Mouse (Mus musculus) c-Kit-negative CD71-positive TER-119-positive erythroid progenitor cells, embryonic 14.5 days (primary cell): ENCODE data around the gene Slc6a2.

Experiments used
- DNase-seq: peaks from one replicate; pipeline ENCODE4 v3.0.0-alpha.2; 2013; ENCODE audit warnings: low read depth, low spot score

Slc6a2 gene

DNA sequence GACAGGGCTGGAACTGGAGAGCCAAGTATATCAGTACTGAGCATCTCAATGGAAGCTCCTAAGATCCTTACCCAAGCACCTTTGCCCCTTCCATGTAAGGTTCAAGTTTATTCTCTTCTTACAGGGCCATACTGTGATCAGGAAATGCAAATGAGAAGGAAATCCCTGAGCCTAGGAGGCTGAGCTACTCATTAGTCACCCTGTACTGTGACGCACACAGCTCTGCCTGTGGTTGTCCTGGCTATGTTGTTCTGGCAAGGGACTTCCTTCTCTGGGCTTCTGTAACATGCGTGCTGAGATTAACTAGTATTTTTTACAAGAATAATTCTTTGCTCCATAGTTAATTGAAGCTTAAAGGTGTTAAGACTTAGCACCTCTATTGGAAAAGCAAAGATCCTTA is 70.8 kb downstream of the Slc6a2 start:
- DNase-seq: no peak

- DNase-seq: no peak
Measured at GRCm38 (mm10) chr8:93038831-93039230, 79.0 kb downstream of the Slc6a2 start.

- no peak for DNase-seq
Measured at GRCm38 (mm10) chr8:93040256-93040655, 80.4 kb downstream of the Slc6a2 start.

DNA sequence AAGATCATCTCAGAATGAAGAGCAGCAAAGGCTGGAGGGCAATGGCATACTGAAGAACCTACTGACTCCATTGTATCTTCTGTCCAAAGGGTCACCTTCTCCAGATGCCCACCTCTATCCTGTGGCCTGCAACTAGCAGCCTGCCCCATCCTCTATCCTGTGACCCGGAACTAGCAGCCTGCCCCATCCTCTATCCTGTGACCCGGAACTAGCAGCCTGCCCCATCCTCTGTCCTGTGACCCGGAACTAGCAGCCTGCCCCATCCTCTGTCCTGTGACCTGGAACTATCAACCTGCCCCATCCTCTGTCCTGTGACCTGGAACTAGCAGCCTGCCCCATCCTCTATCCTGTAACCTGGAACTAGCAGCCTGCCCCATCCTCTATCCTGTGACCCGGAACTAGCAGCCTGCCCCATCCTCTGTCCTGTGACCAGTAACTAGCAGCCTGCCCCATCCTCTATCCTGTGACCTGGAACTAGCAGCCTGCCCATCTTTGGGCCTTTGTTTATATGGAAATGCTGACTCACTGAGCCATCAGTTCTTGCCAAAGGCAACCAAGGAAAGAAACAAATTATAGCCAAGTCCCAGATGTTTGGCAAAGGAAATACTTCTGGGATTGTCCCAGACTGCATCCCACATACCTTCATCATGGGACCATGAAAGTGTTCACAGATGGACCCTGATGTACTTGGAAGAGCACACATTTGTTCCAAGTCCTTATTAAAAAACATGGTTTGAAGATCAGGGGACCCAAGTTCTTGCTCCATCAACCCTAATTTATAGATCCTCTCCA is 81.1 kb downstream of the Slc6a2 start:
- DNase-seq: no peak

GRCm38 (mm10) chr8:93043083-93043482 is 83.2 kb downstream of the Slc6a2 start:
- DNase-seq: no peak

DNA sequence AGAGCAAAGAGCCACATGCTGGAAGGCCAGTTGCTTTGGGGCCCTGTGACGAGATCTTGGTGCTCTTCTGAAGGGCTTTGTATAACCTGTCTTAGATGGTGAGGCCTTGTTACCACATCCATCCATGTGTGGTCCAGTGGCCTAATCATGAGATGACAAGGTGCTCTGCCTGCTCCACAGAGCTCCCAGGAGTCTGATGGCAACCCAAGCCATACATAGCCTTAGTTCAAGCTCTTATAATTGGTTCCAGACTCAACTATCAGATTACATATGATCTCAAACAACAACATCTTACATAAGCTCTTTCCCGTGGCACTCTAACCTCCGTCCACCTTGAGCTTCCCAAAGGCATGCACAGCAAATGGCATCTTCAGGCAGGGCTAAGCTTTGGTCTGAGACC is 88.2 kb downstream of the Slc6a2 start, which contains the start of gene Ces1a:
Gene Ces1a, minus strand, starts transcription at position 101 of the 400 bp plus-strand sequence.
- DNase-seq: no peak

- no peak for DNase-seq
Measured at GRCm38 (mm10) chr8:93048510-93049416, 88.9 kb downstream of the Slc6a2 start.
